ENCODE assay signal across 24 mouse cellular contexts in genomic region chr15:96045561-96045960, GRCm38 (mm10).
"Had no signal": no experiment of that assay in that cellular context is flagged by ENCODE, and none has a peak within 500 bp of the region (broad histone marks: within the 10 kb centered on the region; RNA-seq: fewer than 3 reads in every experiment).

No protein-coding gene starts in this region.

- H3K4me2 ChIP-seq: heart, embryonic 13.5 days; heart, embryonic 15.5 days; hindbrain, embryonic 13.5 days; hindbrain, embryonic 15.5 days; kidney, embryonic 15.5 days; limb, embryonic 13.5 days; limb, embryonic 15.5 days; liver, embryonic 12.5 days had no signal

- ATAC-seq: hindbrain, postnatal 0 days; intestine, embryonic 16.5 days; liver, embryonic 12.5 days had no signal

- H3K36me3 ChIP-seq: heart, embryonic 13.5 days; heart, embryonic 15.5 days; hindbrain, embryonic 13.5 days; hindbrain, embryonic 15.5 days; kidney, embryonic 15.5 days; limb, embryonic 13.5 days; limb, embryonic 15.5 days; liver, embryonic 12.5 days had no signal

- H3K27me3 ChIP-seq: heart, embryonic 13.5 days; heart, embryonic 15.5 days; hindbrain, embryonic 13.5 days; hindbrain, embryonic 15.5 days; kidney, embryonic 15.5 days; limb, embryonic 13.5 days; limb, embryonic 15.5 days; liver, embryonic 12.5 days had no signal

- H3K4me3 ChIP-seq: gastrocnemius, adult 2 months; heart, embryonic 13.5 days; heart, embryonic 15.5 days; hindbrain, embryonic 13.5 days; hindbrain, embryonic 15.5 days; kidney, embryonic 15.5 days; limb, embryonic 13.5 days; limb, embryonic 15.5 days; liver, embryonic 12.5 days had no signal

- H3K9ac ChIP-seq: heart, embryonic 13.5 days; heart, embryonic 15.5 days; hindbrain, embryonic 13.5 days; hindbrain, embryonic 15.5 days; kidney, embryonic 15.5 days; limb, embryonic 13.5 days; limb, embryonic 15.5 days; liver, embryonic 12.5 days; liver, embryonic 14.5 days had no signal

- H3K9me3 ChIP-seq: heart, embryonic 13.5 days; heart, embryonic 15.5 days; hindbrain, embryonic 13.5 days; hindbrain, embryonic 15.5 days; kidney, embryonic 15.5 days; limb, embryonic 13.5 days; limb, embryonic 15.5 days; liver, embryonic 12.5 days had no signal

- DNase-seq: gastrocnemius, adult 2 months; gastrocnemius, postnatal 10 days; gastrocnemius, postnatal 25 days; heart, adult 18-20 months; kidney, adult 11 months; kidney, adult 2 months; kidney, adult 9 months; kidney, postnatal 14 days; kidney, postnatal 36 days; layer of hippocampus, adult 9-11 months; layer of hippocampus, postnatal 36 days; lung, adult 18-20 months had no signal

- H3K27ac ChIP-seq: gastrocnemius, adult 2 months; heart, embryonic 13.5 days; heart, embryonic 15.5 days; hindbrain, embryonic 13.5 days; hindbrain, embryonic 15.5 days; hindbrain, postnatal 0 days; kidney, embryonic 15.5 days; kidney, postnatal 0 days; limb, embryonic 13.5 days; limb, embryonic 15.5 days; liver, embryonic 12.5 days; liver, embryonic 14.5 days had no signal

- H3K4me1 ChIP-seq: heart, embryonic 13.5 days; heart, embryonic 15.5 days; hindbrain, embryonic 13.5 days; hindbrain, embryonic 15.5 days; kidney, embryonic 15.5 days; liver, embryonic 12.5 days had no signal
